Comparison of ENCODE assay signal across 12 mouse cellular contexts in genomic region chr10:77448698-77449247, GRCm38 (mm10). TPM values are rescaled to one million over a fixed set of nuclear protein-coding genes. Genes with fewer than 3 reads are reported as not detected.
DNase-seq lines count a peak whose midpoint lies in the region; ATAC-seq and TF ChIP-seq lines count a peak whose summit lies in the region.
"Had no signal": no experiment of that assay in that cellular context is flagged by ENCODE, and none has a peak within 500 bp of the region (broad histone marks: within the 10 kb centered on the region; RNA-seq: fewer than 3 reads in every experiment).

No protein-coding gene starts in this region.

- H3K4me3 ChIP-seq in heart, embryonic 10.5 days, result peak overlapping the region; percentile 51
- H3K4me3 ChIP-seq in C2C12 (ENCODE audit: insufficient read depth, poor library complexity, severe bottlenecking), result no peak overlapping the region
- H3K4me3 ChIP-seq in heart, embryonic 12.5 days, result peak overlapping the region; percentile 22
- no peak overlapping the region for H3K4me3 ChIP-seq in limb, embryonic 15.5 days
- H3K4me3 ChIP-seq: left cerebral cortex, adult 2 months had no signal

- peaks cover 7% of the 10 kb centered on the region; the same call in 1 of the 2 replicates for H3K9me3 ChIP-seq in heart, embryonic 10.5 days
- H3K9me3 ChIP-seq in heart, embryonic 12.5 days (replicated peaks), result no peaks in the 10 kb centered on the region; the same call in 1 of the 2 replicates
- no peaks in the 10 kb centered on the region for H3K9me3 ChIP-seq in limb, embryonic 15.5 days

- peaks cover 3% of the 10 kb centered on the region; the same call in 1 of the 2 replicates for H3K36me3 ChIP-seq in heart, embryonic 10.5 days
- no peaks in the 10 kb centered on the region for H3K36me3 ChIP-seq in C2C12 (ENCODE audit: control insufficient read depth, insufficient read depth)
- H3K36me3 ChIP-seq in heart, embryonic 12.5 days, result 0 out of 2 replicates have a peak, but pooled peaks cover 2% of the 10 kb centered on the region
- no peaks in the 10 kb centered on the region for H3K36me3 ChIP-seq in limb, embryonic 15.5 days

- no peak for TF ChIP-seq CTCF in C2C12 (IDR thresholded peaks at IDR 0.05; ENCODE audit: control insufficient read depth, insufficient read depth, insufficient read length)

- no peak overlapping the region for H3ac ChIP-seq in C2C12 (ENCODE audit: control insufficient read depth, insufficient read length, low read depth)

- no peaks in the 10 kb centered on the region for H3K79me3 ChIP-seq in C2C12 (ENCODE audit: low read depth)

- H3K4me2 ChIP-seq in heart, embryonic 12.5 days, result peak overlapping the region; percentile 60
- peak overlapping the region; percentile 51; the same call in 1 of the 2 replicates for H3K4me2 ChIP-seq in limb, embryonic 15.5 days

- intact Hi-C loops in heart, postnatal 14 days (cut with DNase I), result no loop called here

- WGBS in heart, embryonic 10.5 days, result 26% methylated on average over 6 of the region's 6 CpGs
- 22% methylated on average over 6 of the region's 6 CpGs for WGBS in heart, embryonic 12.5 days
- WGBS in limb, embryonic 15.5 days, result 54% methylated on average over 6 of the region's 6 CpGs

- peak overlapping the region; percentile 33 for H3K9ac ChIP-seq in heart, embryonic 12.5 days
- no peak overlapping the region for H3K9ac ChIP-seq in limb, embryonic 15.5 days

- ATAC-seq in heart, embryonic 12.5 days (ENCODE audit: insufficient number of reproducible peaks, low FRiP score), result peak; percentile 55
- 0 out of 2 replicates have a peak, but pooled peaks have one; percentile 15 for ATAC-seq in limb, embryonic 15.5 days (ENCODE audit: insufficient number of reproducible peaks, low FRiP score, low TSS enrichment, low read depth)
- no peak for ATAC-seq in monocyte, adult 5-6 weeks (replicated peaks; ENCODE audit: insufficient number of reproducible peaks, low FRiP score, low TSS enrichment, poor library complexity, severe bottlenecking)

- H3K27me3 ChIP-seq in heart, embryonic 10.5 days (ENCODE audit: insufficient read depth, poor library complexity, severe bottlenecking), result no peaks in the 10 kb centered on the region
- H3K27me3 ChIP-seq in C2C12 (ENCODE audit: control insufficient read depth, insufficient read depth, insufficient read length), result no peaks in the 10 kb centered on the region
- no peaks in the 10 kb centered on the region for H3K27me3 ChIP-seq in heart, embryonic 12.5 days (replicated peaks)
- H3K27me3 ChIP-seq in limb, embryonic 15.5 days, result 0 out of 2 replicates have a peak, but pooled peaks cover 5% of the 10 kb centered on the region

- peaks cover 50% of the 10 kb centered on the region for H3K4me1 ChIP-seq in heart, embryonic 10.5 days
- H3K4me1 ChIP-seq in heart, embryonic 12.5 days (replicated peaks), result peaks cover 45% of the 10 kb centered on the region
- H3K4me1 ChIP-seq in limb, embryonic 15.5 days, result peaks cover 29% of the 10 kb centered on the region

- peak overlapping the region; percentile 86 for H3K27ac ChIP-seq in heart, embryonic 10.5 days
- peak overlapping the region; percentile 86 for H3K27ac ChIP-seq in heart, embryonic 12.5 days (ENCODE audit: poor library complexity, severe bottlenecking)
- H3K27ac ChIP-seq in limb, embryonic 15.5 days, result peak overlapping the region; percentile 43
- H3K27ac ChIP-seq: left cerebral cortex, adult 2 months had no signal

- no peak for DNase-seq in heart, embryonic 10.5 days (ENCODE audit: low spot score)
- DNase-seq in heart, postnatal 14 days, result no peak
- no peak for DNase-seq in c-Kit-positive CD71-positive TER-119-positive erythroid progenitor cells, embryonic 14.5 days (ENCODE audit: low spot score)
- no peak for DNase-seq in thymus, postnatal 0 days (ENCODE audit: low spot score)
- DNase-seq: kidney, adult 9 months; right cerebral cortex, postnatal 14 days; thymus, adult 2 months had no signal

- no peaks in the 10 kb centered on the region for H3K79me2 ChIP-seq in C2C12 (ENCODE audit: control insufficient read depth, insufficient read depth)

TF ChIP-seq in C2C12, 6 proteins besides CTCF, POLR2A, EP300 and RAD21:
- TF ChIP-seq USF1 (IDR thresholded peaks at IDR 0.05; ENCODE audit: low read depth) (peak; percentile 59), CEBPB (IDR thresholded peaks at IDR 0.05; ENCODE audit: low read depth) (no peak)
TF ChIP-seq in C2C12: peak in this region for 1.

RNA-seq across cellular contexts. Expression of gene Adarb1, which starts 30.7 kb away (rescaled TPM):
- polyA plus RNA-seq in heart, embryonic 10.5 days (2016; fragmentation: Nextera tagmentation; extraction: Ambion mirVana), result 9.2 and 9.9 TPM in 2 replicates
- 10 to 100 TPM; 22.9 to 25.9 TPM for total RNA-seq in heart, postnatal 14 days (2021)
- 3.3 TPM for polyA plus RNA-seq in C2C12 (2012; fragmentation: generic; extraction: Trizol)
- polyA plus RNA-seq in heart, embryonic 12.5 days (2016; fragmentation: Nextera tagmentation; extraction: Ambion mirVana), result 13.3 and 14.2 TPM in 2 replicates
- polyA plus RNA-seq in limb, embryonic 15.5 days (2015; fragmentation: Nextera tagmentation; extraction: Ambion mirVana), result 4.4 and 4.8 TPM in 2 replicates
- 1.3 and 1.8 TPM in 2 replicates for polyA plus RNA-seq in thymus, postnatal 0 days (2015; fragmentation: Nextera tagmentation; extraction: Ambion mirVana)
- 0.11 to 1.6 TPM (median 0.38 TPM) in 3 replicates for total RNA-seq in monocyte, adult 5-6 weeks (2017)

Comparison
In these comparisons a context has a peak if more than half of its experiments do, and no peak if none do; other contexts are left out.
1. H3K4me3 ChIP-seq: peak in heart, embryonic 10.5 days (single experiment) and heart, embryonic 12.5 days (single experiment); none in C2C12 (single experiment) and limb, embryonic 15.5 days (single experiment).
2. Peak in every context shown above with its lines, with median percentiles within 50 percentile points of each other: H3K27ac ChIP-seq.